Mouse (Mus musculus) MEL (cell line): ENCODE measurements around the gene Tbca. TPM values are rescaled to one million over a fixed set of nuclear protein-coding genes. Genes with fewer than 3 reads are reported as not detected.

Experiments used
- DNase-seq: peaks from one replicate; pipeline ENCODE4 v3.0.0; 2011; ENCODE audit warnings: low read depth, low spot score
- H3K27ac ChIP-seq: 2 replicates; pipeline ENCODE4 v1.5.1; 2012; ENCODE audit warnings: low read depth, mild to moderate bottlenecking, control low read depth, low read length, moderate library complexity; ENCODE audit not compliant: control insufficient read depth
- H3K27me3 ChIP-seq, 2 experiments: fragments of 150-350 bp in 1 of 2; sonication (generic) in 1 of 2; 2 replicates each; pipeline ENCODE4 v1.6.1; 2012; ENCODE audit warnings: low read length in 2 of 2, mild to moderate bottlenecking in 2 of 2, improper control_type of control experiment in 1 of 2, moderate library complexity in 1 of 2; ENCODE audit not compliant: insufficient read depth in 2 of 2, control insufficient read depth in 1 of 2
- H3K36me3 ChIP-seq, 2 experiments: 2 replicates each; pipeline ENCODE4 v1.6.1; 2012 to 2014; ENCODE audit warnings: low read length in 2 of 2, improper control_type of control experiment in 1 of 2, inconsistent platforms in 1 of 2, mild to moderate bottlenecking in 1 of 2; ENCODE audit not compliant: insufficient read depth in 2 of 2, control insufficient read depth in 1 of 2
- H3K4me1 ChIP-seq, 2 experiments: fragments of 150-350 bp in 1 of 2; sonication (generic) in 1 of 2; 2 replicates each; pipeline ENCODE4 v1.6.1; 2012; ENCODE audit warnings: low read length in 2 of 2, improper control_type of control experiment in 1 of 2, mild to moderate bottlenecking in 1 of 2; ENCODE audit not compliant: insufficient read depth in 2 of 2, control insufficient read depth in 1 of 2
- H3K4me3 ChIP-seq, 2 experiments: fragments of 150-350 bp in 1 of 2; sonication (generic) in 1 of 2; 2 replicates each; pipeline ENCODE4 v1.5.1; 2012; ENCODE audit warnings: low read depth in 2 of 2, low read length in 2 of 2, mild to moderate bottlenecking in 2 of 2, moderate library complexity in 2 of 2, control low read depth in 1 of 2, improper control_type of control experiment in 1 of 2; ENCODE audit not compliant: control insufficient read depth in 1 of 2, insufficient read depth in 1 of 2
- H3K79me2 ChIP-seq: 2 replicates; pipeline ENCODE4 v1.6.1; 2012; ENCODE audit warnings: mild to moderate bottlenecking, low read length, moderate library complexity; ENCODE audit not compliant: control insufficient read depth, poor library complexity, insufficient read depth
- H3K9ac ChIP-seq: 2 replicates; pipeline ENCODE4 v1.6.1; 2012; ENCODE audit warnings: low read depth, mild to moderate bottlenecking, control low read depth, low read length, moderate library complexity; ENCODE audit not compliant: control insufficient read depth, poor library complexity, severe bottlenecking
- H3K9me3 ChIP-seq: fragments of 150-350 bp; sonication (generic); replicated peaks from 2 replicates; pipeline ENCODE4 v1.6.1; 2012; ENCODE audit warnings: mild to moderate bottlenecking, low read length, improper control_type of control experiment, moderate library complexity; ENCODE audit not compliant: insufficient read depth
- CHD2 ChIP-seq: IDR thresholded peaks from 2 replicates; pipeline ENCODE4 v1.6.1; 2011; ENCODE audit warnings: low read length, improper control_type of control experiment
- KAT2A ChIP-seq: conservative IDR thresholded peaks from 2 replicates; pipeline ENCODE4 v1.6.1; 2012; ENCODE audit warnings: low read depth, low read length, improper control_type of control experiment, inconsistent platforms
- MAZ ChIP-seq: IDR thresholded peaks from 2 replicates; pipeline ENCODE4 v1.6.1; 2012; ENCODE audit warnings: low read depth, mild to moderate bottlenecking, inconsistent platforms, low read length, improper control_type of control experiment
- MEF2A ChIP-seq: IDR thresholded peaks from 2 replicates; pipeline ENCODE4 v1.6.1; 2014; ENCODE audit warnings: low read depth, mild to moderate bottlenecking, inconsistent platforms, low read length, improper control_type of control experiment; ENCODE audit not compliant: poor library complexity, insufficient replicate concordance, severe bottlenecking; ENCODE audit errors: extremely low read depth
- SMC3 ChIP-seq: IDR thresholded peaks from 2 replicates; pipeline ENCODE4 v1.6.1; 2011; ENCODE audit warnings: low read depth, low read length, improper control_type of control experiment
- TAL1 ChIP-seq: IDR thresholded peaks from 2 replicates; pipeline ENCODE4 v1.6.1; 2012; ENCODE audit warnings: mild to moderate bottlenecking, inconsistent platforms, low read length, moderate library complexity, mixed read lengths
- ZC3H11A ChIP-seq: IDR thresholded peaks from 2 replicates; pipeline ENCODE4 v1.6.1; 2012; ENCODE audit warnings: low read depth, mild to moderate bottlenecking, inconsistent platforms, low read length, improper control_type of control experiment
- ZKSCAN1 ChIP-seq: IDR thresholded peaks from 2 replicates; pipeline ENCODE4 v1.6.1; 2012; ENCODE audit warnings: low read depth, mild to moderate bottlenecking, inconsistent platforms, low read length, improper control_type of control experiment, moderate library complexity
- polyA plus RNA-seq, 2 experiments: library from polyadenylated mRNA; stranded (reverse) in 1 of 2; unstranded in 1 of 2; fragments of >175 nt in 1 of 2; fragments of >200 nt in 1 of 2; gene quantifications; 2 replicates each; pipeline versions ENCODE4 v1.2.1 to v1.2.4; 2012; ENCODE audit warnings: low replicate concordance in 2 of 2, low read depth in 1 of 2; ENCODE audit not compliant: insufficient read length in 2 of 2, insufficient read depth in 1 of 2, missing spikeins in 1 of 2
- total RNA-seq: library from RNA; depleted of rRNA; stranded (reverse); fragments of 300-350 nt; gene quantifications from 2 replicates; pipeline ENCODE4 v1.2.3, GENCODE M21; 2012; rRNA removed

The Tbca gene
- total and polyA plus RNA-seq, 3 experiments, result 155 to 263 TPM; not detected in 1

- no peak for TF ChIP-seq TAL1
- no peak for TF ChIP-seq ZC3H11A
- TF ChIP-seq ZKSCAN1, result no peak
- TF ChIP-seq, all 39 proteins: peak for 0
- Histone ChIP-seq H3K9ac (no peak overlapping the region), H3K79me2 (no peaks in the 10 kb centered on the region), H3K4me3 (no peak overlapping the region), H3K36me3 (no peaks in the 10 kb centered on the region), H3K27me3 (no peaks in the 10 kb centered on the region), H3K4me1 (no peaks in the 10 kb centered on the region), H3K9me3 (no peaks in the 10 kb centered on the region), H3K27ac (no peak overlapping the region)
- no peak for DNase-seq
Observed at GRCm38 (mm10) chr13:94883163-94883965, 94.7 kb downstream of the Tbca start.

- TF ChIP-seq MAZ (no peak), CHD2 (no peak), KAT2A (no peak), MEF2A (no peak)
- Histone ChIP-seq H3K4me3 (no peak overlapping the region), H3K27ac (no peak overlapping the region), H3K9ac (no peak overlapping the region), H3K9me3 (no peaks in the 10 kb centered on the region), H3K36me3 (no peaks in the 10 kb centered on the region), H3K4me1 (no peaks in the 10 kb centered on the region), H3K79me2 (no peaks in the 10 kb centered on the region), H3K27me3 (no peaks in the 10 kb centered on the region; a peak in 1 of 4 replicates)
- no peak for DNase-seq
Observed at GRCm38 (mm10) chr13:94883966-94884960, 95.6 kb downstream of the Tbca start.

- Histone ChIP-seq H3K4me1 (no peaks in the 10 kb centered on the region), H3K27me3 (no peaks in the 10 kb centered on the region; a peak in 1 of 4 replicates), H3K79me2 (no peaks in the 10 kb centered on the region), H3K36me3 (no peaks in the 10 kb centered on the region), H3K4me3 (no peak overlapping the region), H3K27ac (no peak overlapping the region), H3K9me3 (no peaks in the 10 kb centered on the region), H3K9ac (no peak overlapping the region)
- DNase-seq, result no peak
- TF ChIP-seq SMC3, result no peak
Observed at GRCm38 (mm10) chr13:94885291-94886235, 96.9 kb downstream of the Tbca start.

Other genes with a start within 250 kb of the Tbca start
- not detected in 2 replicates for gene Otp, start 86.7 kb downstream of the Tbca start, total RNA-seq
- not detected for gene Otp, start 86.7 kb downstream of the Tbca start, polyA plus RNA-seq
- 11.3 and 14.3 TPM in 2 replicates for gene Wdr41, start 187.4 kb downstream of the Tbca start, total RNA-seq
- gene Wdr41, start 187.4 kb downstream of the Tbca start, polyA plus RNA-seq, result 10 to 100 TPM in 1 of 2 experiments, not detected in 1; 14.3 TPM